Mouse (Mus musculus): ENCODE measurements around the gene Olfr986.

The Olfr986 gene

DNA sequence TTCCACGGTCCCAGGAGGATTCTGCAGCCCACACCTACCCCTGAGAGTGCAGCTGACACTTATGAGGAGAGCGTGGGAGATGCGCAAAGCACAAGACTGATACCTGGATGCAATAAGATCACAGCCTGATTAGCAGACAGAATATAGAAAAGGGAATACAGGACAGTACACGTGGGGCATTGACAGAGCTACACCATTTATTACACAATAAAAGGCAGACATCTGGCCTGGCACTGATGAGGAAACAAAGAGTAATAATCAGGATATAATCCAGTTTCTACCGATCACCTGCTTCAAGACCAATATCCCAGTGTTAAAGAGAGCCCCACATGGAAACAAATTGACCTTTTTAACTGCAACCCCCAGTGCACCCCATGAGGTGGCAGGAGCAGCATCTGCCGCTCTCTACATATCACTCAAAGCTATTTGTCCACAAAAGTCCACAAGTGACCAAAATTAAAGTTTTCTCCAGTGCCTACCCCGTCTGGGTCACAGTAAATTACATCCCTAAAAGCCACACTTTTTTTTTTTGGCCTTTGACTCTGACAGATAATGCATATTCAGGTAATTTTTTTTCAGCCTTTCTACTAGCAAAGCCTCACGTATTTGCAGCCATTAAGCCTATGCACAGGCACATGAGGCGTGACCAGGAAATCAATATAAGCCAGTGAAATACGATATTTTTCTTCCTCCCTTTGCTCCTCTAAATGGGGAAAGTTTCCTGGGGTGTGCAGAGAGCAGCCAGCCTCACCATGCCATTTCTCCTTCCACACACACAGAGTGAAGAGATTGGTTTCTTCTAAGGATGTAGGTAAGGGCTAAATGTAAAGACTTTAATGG is 53.7 kb downstream of the Olfr986 start:
- no peak for DNase-seq (ENCODE audit: low spot score)

DNA sequence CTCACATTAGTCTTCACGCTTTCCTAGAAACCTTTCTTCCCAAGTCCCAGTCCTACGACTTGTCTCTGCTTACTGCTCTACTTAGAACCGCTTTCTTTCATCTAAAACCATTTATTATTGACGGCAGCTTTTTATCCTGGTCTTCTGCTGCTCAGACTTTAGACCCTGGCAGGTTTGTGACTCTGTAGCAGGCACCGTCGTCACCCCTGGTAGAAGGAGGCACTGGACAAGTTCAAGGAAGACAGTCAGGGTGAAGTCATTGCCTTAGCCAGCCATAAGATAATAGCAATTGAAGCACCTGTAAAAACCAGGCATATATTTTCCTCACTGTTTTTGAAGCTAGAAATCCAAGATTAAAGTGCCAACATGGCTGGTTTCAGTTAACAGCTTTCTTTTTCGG is 54.5 kb downstream of the Olfr986 start:
- DNase-seq (ENCODE audit: low spot score), result no peak

Measured in ovary, postnatal 14 days (tissue).